Mouse (Mus musculus) kidney, adult 11 months (tissue): ENCODE measurements around the gene Tmod1.

Source experiments
- DNase-seq: peaks from one replicate; pipeline ENCODE4 v3.0.0; 2022

Tmod1 gene

DNA sequence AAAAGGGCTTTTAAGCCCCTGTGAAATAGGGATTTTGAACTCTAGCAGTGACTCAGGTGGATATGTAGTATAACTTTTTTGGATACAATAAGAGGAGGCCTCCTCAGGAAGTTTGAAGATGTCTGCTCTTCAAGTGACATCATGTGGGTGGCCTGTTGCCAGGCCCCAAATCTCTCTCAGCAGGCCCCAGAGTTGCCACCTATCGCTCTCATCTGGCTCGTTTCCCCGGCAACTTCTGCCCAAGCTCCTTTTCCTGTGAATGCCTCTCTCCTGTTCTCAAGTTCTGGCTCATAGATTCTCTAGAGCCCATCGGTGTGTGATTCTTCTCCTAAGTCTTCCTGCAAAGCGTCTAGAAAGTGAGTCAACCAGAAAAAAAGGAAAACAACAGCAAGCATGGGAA is 17.4 kb downstream of the Tmod1 start:
- DNase-seq = no peak

DNA sequence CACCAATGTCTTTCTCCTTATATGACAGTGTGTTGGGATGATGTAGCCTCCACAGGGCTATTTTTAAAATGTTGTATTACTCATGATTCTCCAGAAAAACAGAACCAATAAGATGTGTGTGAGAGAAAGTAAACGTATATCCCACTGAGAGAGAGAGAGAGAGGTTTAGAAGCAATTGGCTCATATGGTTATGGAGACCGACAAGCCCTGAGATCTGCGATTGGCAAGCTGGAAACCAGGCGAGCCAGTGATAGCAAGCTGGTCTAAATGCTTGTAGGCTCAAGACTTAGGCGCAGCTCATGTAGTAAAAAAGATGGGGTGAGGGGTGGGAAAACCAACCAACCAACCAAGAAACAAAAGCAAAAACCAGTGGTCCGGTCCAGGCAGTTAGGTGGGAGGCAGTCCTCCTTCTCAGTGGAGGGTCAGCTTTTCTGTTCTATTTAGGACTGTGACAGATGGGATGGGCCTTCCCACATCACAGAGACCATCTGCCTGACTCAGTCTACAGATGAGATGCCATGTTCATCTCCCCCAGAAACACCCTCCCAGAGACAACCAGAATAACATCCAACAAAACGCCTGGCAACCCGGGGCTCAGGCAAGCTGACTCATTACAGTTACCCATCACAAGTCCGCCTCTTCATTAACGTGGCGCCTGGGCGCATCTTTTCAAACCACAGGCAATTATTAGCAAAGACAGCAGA is 22.7 kb downstream of the Tmod1 start:
- DNase-seq = no peak

DNA sequence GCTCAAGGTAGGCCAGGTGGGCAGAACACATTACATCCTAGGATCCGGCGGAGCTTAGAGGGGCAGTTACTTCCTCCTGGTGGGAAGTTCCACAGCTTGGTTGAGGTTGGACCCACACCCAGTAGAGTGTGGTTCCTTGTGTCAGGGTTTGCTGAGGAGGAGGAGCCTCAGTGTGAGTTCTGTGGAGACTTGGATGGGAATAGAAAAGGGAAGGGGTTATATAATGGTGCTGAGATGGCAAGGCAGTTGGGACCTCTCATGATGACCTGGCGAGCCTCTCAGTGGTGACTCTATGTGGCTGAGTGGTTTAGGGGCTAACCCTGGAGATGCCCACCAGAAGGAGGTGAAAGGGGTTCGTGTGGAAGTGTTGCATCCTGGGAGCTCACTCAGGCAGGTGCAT is 25.1 kb downstream of the Tmod1 start:
- DNase-seq = no peak

- no peak for DNase-seq
Measured at GRCm38 (mm10) chr4:46064263-46064662, 25.5 kb downstream of the Tmod1 start.

DNA sequence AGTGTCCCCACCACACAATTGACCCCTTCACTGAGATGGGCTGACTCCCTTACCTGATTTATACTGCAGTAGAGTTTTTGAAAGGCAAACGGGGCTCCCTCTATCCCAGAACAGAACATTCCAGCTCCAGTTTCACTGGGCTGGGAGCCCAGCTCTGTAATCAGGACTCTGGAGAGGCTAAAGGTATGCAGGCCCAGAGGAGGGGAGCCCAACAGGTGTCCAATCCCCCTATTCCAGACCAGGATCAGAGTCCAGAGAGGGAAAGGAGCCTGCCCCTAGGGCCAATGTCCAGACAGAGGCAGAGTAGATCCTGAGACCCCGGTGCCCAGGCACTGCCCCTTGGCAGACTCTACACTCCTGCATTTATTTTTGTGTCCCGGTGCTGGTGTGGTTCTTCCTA is 26.2 kb downstream of the Tmod1 start:
- DNase-seq = no peak

DNA sequence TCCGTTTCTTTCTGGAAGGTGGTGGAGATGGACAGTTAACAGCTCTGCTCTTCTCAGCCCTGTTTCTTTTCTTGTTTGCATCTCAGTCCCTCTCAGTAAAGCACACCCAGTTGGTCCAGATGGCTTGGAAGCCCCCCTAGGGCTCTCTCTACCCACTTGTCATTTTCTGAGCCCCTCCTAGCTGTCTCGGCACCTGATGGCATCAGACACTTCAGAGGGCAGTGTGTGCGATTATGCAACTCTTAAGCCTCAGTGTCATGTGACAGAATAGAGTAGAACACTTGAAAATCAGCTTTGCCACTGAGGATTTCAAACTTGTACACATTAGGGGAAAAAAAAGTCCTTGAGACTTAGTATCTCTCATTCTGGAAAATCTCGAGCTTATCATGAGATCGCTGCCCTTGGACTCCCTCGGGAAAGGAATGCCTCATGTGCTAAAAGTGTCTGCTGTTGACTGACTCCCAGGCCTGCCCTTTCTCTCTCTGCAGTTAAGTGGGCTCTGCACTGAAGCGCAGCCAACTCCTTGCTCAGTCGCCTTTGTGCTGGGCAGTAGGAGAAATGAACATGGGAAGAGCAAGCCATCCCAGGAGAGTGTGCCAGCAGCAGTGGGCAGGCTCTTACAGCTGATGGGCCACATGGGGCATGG is 27.1 kb downstream of the Tmod1 start:
- DNase-seq = no peak

DNA sequence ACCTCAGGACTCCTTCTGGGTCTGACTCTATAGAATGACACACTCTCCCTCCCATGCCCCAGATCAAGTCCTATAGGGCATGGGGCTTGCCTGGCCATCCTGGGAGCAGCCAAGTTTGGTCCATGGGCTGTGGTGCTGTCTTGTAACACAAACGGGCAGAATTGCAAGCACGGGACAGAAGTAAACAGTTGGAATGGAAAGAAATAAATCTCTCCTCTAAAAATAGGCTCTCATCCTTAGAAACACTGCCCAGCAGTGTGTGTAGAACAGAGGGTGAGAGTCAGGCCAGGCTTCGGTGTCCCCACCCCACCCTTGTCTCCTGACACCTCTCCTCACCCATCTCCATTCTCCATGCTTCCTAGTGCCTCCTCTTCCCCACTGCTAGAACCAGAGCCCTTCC is 29.3 kb downstream of the Tmod1 start:
- DNase-seq = no peak

GRCm38 (mm10) chr4:46068573-46068972 is 29.8 kb downstream of the Tmod1 start:
- DNase-seq = no peak

DNA sequence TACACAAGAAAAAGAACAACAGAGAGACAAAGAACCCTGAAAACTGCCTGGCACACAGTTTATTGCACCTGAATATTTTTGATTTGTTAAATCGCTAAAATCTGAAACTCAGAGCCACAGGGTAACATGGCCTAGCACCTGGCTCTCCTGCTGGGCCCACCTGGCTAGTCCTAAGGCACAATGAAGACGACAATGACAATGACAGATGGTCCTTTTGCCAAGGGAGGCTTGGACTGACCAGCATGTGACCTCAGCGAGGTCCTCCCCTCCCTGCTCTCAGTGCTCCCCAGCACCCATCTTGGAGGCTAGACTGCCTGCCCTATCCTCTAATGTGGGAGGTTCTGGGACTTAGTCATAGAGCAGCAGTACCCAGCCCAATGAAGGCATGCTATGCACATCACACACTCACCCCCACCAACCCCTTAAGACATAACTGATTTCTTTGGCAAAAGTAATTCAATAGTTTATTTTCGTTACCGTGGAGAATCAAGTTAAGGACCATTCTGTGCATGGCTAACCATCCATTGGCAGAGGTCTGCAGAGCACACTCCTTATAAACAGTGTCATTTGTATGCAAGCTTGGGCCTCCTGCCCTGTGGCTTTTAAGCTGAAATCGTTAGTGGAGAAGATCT is 31.2 kb downstream of the Tmod1 start:
- DNase-seq = no peak

DNA sequence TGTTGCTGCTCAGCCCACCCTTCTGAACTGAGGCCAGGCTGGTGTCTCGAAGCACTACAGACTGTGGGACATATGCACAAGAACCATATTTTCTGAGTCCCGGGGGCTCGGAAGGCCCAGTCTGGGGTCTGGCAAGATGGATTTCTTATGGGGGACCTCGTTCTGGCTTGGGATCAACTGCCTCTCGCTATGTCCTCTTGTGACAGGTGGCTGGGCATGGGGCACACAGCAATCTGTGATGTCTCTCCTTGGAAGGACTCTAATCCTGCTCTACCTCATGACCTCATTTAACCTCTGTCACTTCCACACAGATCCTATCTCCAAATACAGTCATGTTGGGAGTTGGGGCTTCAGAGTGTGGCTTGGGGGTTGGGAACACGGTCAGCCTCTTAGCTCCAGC is 33.9 kb downstream of the Tmod1 start:
- no peak for DNase-seq

DNA sequence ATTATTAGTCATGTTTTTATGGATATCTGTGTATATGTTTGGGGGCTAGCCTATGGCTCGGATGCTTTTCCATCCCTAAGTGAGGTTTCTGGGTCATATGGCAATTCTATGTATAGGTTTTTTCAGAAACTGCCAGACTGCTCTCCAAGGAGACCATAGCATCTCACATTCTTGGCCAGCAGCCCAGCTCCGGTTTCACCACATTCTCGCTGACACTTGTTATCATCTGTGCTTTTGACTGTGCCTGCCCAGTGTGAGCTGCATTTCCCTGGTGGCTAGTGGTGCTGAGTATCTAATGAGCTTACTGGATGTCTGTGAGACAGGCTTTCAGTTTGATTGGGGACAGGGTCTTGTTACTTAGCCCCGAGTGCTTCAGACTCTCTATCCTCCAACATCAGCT is 35.0 kb downstream of the Tmod1 start:
- no peak for DNase-seq

GRCm38 (mm10) chr4:46075664-46076063 is 36.9 kb downstream of the Tmod1 start:
- no peak for DNase-seq

DNA sequence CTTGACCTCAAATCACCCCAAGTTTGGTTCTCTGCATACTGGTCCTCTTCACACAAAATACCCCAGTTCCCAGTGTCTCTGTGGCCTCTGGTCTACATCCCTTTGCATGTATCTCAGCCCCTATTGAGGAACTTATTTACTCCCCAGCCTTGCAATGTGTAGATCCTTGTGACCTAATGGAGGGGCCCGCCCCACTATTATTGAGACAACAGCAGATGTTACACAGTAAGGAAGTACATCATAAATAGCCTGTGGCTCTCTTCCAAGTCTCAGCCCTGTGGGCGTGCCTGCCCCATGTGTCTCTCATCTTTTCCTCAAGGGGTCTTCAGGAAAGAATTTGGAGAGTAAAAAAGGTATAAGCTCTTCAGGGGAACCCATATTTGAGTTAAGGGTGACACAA is 38.2 kb downstream of the Tmod1 start:
- DNase-seq = no peak

DNA sequence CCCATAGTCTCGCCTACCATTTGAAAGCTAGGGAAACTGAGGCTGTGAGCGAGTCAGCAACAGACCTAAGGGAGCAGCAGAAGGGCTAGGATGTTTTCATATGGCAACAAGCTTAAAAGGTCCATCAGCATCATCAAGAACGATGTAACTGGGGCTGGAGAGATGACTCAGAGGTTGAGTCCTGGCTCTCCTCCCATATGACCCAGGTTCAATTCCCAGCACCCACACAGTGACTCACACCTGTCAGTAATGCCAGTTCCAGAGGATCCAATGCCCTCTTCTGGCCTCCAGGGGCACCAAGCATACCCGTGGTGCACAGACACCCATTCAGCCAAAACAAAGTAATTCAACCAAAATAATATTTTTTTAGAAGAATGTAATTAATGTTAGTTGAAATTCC is 41.5 kb downstream of the Tmod1 start:
- no peak for DNase-seq

- DNase-seq = no peak
Measured at GRCm38 (mm10) chr4:46082555-46082954, 43.8 kb downstream of the Tmod1 start.

DNA sequence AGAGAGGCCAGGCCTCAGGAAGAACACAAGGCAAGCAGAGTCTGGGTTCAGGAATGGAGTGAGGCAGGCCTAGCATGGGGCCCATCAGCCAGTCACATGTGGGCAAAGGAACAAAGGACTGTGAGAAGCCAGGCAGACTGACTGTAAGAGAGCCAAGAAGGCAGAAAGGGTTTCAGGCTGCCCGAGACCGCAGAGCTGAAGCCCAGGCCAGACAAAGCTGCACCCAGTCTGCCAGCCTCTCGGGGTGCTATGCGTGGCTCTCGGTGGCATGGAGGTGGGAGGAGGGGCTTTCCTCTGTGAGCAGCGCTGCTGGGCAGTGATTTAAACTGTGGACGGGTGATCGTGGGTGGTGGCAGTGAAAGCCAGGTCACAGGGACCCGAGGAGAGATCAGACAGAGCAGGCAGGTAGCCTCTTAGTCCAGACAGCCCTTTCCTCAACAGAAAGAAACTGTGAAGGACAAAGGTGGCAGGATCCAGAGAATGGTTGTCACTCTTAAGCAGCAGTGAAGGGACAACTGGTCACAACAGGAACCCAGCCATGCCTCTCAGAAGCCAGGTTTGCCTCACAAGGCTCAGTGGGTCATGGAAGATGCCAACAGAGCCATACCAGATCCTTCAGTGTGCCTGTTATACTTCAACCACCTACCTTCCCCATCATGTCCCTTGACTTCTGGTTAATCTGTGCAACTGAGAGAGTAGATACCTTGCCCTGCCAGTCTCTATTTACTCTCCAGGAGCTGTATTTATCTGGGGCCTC is 45.9 kb downstream of the Tmod1 start:
- no peak for DNase-seq

- DNase-seq = no peak
Measured at GRCm38 (mm10) chr4:46085223-46085811, 46.6 kb downstream of the Tmod1 start.

DNA sequence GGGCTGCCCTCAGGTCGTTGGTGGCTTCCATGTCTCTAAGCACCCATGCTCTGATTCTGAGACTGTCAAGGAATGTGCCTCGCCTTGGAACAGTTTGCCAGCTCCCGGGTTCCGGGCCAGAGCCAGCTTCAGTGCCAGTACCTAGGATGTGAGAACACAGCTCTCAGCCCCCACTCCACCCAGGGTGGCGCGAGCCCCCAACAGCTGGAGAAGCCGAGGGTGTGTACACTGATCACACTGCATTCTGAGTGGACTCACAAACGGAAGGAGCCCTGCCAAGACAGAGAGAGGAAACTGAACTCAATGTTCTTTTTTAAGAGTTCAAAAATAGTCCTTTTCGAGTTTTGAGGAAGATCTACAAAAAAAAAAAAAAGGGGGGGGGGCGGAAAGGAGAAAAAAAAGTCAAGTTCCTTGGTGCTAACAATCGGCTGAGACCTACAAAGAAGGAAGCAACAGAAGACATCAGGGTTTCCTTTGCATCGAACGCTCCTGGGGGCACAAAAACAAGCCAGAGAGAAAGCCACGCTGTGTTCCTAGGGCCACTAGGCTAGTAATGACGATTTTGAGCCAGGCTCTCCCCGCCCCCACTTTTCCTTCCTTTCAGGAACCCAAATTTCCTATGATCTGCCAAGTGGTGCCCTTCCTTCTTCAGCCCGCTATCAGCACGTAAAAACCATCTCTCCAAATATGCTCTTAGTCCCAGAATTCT is 48.1 kb downstream of the Tmod1 start:
- no peak for DNase-seq

- DNase-seq = no peak
Measured at GRCm38 (mm10) chr4:46087427-46087771, 48.7 kb downstream of the Tmod1 start.

- no peak for DNase-seq
Measured at GRCm38 (mm10) chr4:46087852-46088251, 49.1 kb downstream of the Tmod1 start.

GRCm38 (mm10) chr4:46089524-46090125 is 50.9 kb downstream of the Tmod1 start:
- DNase-seq = no peak

- no peak for DNase-seq
Measured at GRCm38 (mm10) chr4:46092429-46093076, 53.8 kb downstream of the Tmod1 start.
